Mouse (Mus musculus) frontal cortex, postnatal 10 days (tissue): ENCODE measurements around the gene Gga1.
A peak's percentile ranks its signal among the peaks of the same experiment; 100 is the strongest.

Experiments used
- DNase-seq, 2 experiments: peaks; one replicate each; pipeline ENCODE4 v3.0.0; 2022; ENCODE audit warnings: low spot score in 2 of 2, mixed read lengths in 1 of 2

Gene Gga1

DNA sequence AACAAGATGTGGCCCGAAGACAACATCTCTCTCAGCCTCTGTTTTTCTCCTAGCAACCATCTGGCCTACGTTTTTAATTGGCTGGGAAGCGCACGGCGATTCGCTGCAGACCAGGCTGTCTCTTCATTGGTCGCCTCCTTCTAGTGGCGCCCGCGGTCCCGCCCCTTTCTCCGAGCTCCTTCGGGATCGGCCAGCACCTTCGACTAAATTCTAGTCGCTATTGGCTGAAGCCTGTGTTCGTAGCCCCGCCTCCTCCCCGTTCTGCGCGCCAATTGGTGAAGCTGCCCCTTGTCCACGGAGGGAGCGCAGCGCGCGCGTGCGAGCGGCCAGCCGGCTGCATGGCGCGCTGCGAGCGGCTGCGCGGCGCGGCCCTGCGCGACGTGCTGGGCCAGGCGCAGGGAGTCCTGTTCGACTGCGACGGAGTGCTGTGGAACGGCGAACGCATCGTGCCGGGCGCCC lies 36.7 kb downstream of the Gga1 start, which contains the start of gene Pdxp:
Gene Pdxp (plus strand): TSS at position 288 of the 459 bp plus-strand sequence.
- peak; percentile 98 for DNase-seq

DNA sequence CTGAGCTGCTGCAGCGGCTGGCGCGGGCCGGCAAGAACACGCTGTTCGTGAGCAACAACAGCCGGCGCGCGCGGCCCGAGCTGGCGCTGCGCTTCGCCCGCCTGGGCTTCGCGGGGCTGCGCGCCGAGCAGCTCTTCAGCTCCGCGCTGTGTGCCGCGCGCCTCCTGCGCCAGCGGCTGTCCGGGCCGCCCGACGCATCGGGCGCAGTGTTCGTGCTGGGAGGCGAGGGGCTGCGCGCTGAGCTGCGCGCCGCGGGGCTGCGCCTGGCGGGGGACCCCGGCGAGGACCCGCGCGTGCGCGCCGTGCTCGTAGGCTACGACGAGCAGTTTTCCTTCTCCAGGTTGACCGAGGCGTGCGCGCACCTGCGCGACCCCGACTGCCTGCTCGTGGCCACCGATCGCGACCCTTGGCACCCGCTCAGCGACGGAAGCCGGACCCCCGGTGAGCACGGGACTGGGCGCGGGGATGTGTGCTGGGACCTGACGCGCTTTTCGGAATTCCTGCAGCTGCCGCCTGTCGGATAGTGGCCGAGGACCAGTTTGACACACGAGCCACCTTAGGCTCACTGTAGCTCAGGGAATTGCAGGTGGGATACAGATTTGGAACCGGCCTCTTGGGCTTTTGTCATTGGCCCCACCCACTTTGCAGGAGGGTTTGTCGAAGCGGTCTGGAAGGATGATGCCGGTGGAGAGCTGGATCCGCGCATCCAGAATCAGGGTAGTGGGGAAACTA lies 37.3 kb downstream of the Gga1 start:
- peak in 1 of 2 experiments; percentile 69 for DNase-seq

DNA sequence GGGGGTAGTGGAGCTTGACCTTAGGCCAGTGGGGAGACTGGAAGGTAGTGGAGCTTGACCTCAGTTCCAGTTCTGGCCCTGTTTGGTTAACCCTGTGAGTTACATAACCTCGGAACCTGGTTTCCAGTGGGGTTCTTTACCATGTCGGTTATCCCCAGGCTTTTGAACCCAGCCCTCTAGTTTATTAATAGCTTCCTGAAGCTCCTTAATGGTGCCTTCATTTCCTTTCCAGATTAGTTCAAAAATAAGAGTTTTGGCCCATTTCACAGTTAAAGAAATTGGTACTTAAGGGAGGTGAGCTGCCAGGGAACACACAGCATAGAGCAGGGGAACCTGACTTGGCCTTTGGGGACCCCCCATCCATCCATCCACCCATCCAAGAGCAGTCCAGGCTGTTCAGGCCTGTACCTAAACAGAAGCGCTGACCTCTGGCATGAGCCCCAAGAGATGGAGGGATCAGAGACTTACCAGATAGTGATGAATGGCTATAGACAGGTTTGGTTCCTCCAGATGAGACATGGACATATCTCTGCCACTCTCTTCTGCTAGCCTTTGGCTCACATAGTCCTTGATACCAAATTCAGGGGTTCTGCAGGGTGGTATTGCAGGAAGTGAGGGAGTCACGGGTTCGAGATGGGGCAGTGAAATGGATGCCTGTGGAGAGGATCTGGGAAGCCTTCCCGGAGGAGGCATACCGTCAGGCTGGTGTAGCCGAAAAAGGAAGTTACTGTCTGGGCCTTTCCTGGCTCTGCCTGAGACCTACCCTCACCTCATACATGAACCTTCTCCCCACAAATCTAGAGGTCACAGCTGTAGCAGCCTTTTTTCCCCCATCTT lies 38.1 kb downstream of the Gga1 start:
- DNase-seq = no peak

DNA sequence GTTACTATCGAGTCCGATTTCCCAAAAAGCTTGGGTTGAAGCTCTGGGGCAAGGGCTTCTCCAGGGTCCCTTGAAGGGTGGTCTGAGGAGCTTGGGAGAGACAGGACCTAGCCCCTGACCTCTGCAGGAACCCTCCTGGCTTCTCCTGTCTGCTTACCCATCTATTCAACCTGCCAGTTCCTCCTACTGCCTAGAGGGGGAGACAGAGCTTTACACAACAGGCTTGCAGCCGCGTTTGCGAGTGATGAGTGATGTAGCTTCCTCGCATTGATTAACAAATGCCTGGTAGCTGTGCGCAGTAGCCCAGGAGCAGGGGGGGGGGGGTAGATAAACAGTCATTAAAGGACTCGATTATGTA lies 38.6 kb downstream of the Gga1 start:
- peak; percentile 69 to 70 for DNase-seq

DNA sequence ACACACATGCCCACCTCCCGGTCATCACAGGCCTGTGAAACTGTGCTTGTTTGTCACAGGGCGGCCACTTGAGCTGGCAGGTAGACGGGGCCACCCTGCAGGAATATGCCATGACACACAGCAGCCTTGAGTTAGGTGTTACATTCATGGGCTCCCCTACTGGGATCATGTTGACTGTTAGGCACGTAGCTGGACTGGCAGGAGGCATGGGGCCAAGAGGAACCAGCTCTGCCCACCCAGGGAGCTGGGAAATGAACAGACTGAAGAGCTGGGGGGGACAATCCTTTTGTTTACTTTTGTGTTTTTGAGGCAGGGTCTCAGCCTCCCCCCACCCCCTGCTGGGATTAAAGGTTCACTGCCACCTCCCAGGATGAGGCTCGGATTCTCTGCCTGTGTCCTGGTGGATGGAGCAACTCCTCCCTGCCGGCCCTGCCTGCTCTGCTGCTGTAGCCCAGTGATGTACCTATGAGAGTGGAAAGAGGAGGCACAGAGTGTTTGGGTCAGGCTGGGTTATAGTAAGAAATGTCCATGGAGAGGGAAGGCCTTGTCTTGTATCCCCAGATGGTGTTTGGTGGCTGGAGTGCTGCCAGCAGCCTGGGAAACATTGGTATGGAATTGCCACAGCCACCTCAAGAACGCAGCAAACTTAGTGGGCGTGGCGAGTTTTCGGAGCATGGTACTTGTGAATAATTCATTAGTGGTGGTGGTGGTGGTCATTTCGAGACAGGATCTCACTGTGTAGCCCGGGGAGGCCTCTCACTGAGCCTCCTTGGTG lies 39.2 kb downstream of the Gga1 start:
- DNase-seq = no peak

DNA sequence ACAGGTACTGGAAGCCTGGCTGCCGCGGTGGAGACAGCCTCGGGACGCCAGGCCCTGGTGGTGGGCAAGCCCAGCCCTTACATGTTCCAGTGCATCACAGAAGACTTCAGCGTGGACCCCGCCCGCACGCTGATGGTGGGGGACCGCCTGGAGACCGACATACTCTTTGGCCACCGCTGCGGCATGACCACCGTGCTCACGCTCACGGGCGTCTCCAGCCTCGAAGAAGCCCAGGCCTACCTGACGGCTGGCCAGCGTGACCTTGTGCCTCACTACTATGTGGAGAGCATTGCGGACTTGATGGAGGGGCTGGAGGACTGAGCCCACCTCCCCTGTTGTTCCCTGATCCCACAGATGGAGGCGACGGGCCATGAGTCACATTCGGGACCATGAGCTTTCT lies 41.1 kb downstream of the Gga1 start:
- DNase-seq = no peak

DNA sequence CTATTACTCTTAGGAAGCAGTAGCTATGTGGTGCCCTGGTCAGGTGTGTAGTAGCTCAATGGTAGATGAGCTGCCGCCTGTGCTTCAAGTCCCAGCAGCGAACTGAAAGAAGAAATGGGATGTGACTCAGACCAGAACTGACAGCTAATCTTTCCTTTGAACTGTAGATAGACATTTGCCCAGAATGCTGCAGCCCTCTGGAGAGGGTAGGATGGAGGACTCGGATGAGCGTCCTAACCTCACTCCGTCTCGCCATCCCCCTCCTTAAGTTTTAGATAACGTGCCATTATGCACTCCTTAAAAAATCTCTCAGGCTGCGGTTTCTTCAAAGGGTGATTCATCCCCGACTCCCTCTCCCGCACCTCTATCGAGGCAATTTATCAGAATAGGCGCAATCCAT lies 42.9 kb downstream of the Gga1 start:
- DNase-seq = no peak

DNA sequence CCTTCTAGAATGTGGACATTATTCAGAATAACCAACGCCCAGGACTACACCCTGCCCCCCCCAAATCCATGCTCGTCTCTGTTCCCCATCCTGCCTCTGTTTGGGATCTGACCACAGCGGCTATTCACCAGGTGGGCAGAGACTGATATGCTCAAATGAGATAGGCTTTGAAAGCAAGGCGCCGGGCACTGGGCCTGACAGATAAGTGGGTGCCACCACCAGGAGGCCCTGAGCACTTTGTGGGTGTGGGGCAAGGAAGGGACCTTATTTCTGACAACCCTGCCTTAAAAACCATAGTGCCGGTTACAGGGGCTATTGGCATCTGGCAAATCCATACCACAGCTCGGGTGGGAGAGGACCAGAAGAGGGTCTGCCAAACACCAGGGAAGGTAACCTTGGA lies 45.7 kb downstream of the Gga1 start:
- DNase-seq = no peak

DNA sequence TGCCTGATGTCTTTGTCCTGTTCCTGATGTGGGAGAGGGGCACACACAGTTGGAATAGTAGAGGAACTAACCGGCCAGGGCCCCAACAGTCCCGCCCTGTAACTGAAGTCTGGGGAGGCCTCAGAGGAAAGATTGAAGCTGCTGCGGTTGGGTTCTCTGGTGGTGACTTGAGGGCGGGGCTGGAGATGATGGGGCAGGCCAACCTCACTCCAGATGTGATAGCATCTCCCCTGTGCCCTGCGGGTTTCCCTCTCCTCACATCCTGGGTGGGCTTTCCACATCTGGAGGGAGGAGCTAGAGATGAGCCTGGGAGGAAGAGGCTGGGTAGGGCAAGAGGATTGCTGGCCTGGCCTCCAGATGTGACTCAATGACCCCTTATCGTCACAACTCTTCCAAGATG lies 46.6 kb downstream of the Gga1 start:
- DNase-seq = no peak

DNA sequence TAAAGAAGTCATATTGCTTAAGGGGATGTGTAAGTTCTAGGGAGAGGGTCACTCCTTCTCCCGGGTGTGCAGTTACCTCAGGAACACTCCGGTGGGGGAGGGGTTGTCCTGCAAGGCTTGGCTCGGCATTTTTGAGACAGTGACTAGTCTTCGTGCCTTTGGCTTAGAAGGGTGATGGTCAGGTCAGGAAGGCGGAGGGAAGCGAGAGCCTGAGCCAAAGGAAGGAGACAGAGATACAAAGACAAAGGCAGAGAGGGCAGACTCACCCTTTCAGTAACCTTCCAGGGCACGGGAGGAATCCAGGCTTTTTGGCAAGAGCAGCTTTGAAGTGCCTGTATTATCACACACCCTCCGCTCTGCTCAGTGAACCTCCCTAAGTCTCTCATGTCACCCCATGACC lies 48.1 kb downstream of the Gga1 start:
- DNase-seq = no peak

DNA sequence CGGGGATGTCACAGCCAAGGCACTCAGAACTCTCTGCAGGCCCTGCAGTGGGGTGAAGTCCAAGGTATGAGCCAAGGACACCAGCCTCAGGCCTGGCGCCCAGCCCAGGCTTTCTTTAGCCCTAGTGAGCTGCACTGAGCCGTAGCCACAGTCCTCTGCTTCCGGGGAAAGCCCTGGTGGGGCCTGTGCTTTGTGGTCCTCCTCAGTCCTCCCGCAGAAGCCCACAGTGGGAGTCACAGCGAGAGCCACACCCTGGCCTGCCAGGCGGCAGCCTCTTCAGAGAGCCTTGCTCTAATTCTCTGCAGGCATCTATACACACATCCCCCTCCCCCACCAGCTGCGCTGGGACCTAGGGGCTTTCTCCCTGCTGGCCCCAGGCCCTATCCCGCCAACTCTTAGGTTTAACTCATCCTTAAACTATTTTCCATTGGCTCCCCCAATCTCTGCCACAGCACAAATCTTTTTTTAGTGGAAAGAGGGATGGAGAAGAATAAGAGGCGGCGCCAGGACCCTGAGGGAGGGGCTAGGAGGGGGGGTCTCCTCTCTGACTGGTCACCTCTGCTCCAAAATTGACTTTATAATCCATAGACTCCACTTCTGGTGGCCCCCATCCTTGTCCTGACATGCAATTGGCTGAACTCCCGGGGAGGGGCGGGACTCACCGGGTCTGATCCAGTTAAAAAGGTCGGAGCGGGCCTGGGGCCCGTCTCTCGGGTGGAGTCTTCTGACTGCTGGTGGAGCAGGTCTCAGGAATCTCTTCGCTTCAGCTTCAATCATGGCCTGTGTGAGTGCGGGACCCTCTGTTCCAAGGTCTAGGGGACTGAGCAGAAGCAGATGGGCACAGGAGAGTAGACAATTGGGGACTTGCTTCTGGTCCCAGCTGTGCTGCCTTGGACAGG lies 49.3 kb downstream of the Gga1 start, which contains the start of gene Lgals1:
Gene Lgals1 (plus strand): TSS at position 705 of the 899 bp plus-strand sequence.
- peak; percentile 63 to 64 for DNase-seq

DNA sequence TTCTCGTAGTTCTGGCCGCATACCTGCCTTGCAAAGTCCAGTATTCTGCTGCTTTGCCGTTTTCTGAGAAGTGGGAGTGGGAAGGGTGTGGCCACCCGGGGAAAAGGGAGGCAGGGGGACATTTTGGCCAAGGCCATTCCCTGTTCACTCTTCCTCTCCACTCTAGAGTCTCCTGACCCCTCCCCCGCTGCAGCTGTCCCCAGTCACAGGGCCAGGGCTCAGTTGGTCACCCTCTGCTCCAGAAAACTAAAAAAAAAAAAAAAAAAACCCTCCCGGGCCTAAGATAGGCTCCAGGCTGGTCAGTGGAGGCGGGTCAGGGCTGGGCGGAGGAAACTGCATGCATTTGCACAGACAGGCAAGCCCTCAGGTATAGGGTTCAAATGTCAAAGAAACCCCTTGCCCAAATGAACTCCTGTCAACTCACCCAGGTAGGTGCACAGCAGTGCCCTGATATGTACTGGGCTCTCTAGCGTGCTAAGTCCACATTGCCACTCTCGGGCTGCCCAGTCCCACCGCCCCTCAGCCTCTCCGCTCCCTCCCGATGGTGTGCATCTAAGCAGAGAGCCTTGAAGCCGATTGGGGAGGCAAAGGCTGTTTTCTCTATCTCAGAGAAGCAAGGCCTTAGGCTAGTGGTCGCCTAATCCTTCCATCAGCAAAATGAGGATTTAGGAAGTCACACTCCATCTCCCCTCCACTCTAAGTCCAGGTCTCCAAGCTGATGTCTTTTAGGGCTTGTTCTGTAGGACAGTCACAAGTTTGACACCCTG lies 50.2 kb downstream of the Gga1 start:
- DNase-seq = no peak

DNA sequence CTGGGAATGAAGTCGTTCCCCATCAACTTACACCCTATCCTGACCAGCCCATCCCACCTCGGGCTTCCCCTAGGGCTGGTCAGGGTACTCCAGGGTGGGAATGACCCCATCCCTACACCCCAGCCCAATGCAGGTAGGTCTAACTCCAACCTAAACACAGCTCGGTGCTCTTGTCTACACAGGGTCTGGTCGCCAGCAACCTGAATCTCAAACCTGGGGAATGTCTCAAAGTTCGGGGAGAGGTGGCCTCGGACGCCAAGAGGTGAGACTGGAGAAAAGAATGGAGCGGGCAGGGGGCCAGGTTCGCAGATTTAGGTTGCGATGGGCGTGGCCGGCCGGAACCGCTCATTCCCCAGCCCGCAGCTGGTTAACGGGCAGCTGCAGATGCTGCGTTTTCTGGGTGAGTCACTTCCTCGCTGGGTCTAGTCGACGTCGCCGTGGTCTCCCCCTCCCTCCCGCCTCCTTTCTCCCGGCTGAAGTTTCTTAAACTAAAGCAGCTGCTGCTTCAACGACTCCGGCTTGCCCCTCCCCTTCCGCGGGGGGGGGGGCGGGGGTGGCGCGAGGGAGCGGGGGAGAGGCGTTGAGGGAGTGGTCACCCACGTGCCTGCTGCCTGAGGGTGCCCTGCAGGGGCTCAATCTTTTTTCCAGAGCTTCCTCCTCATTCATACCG lies 50.9 kb downstream of the Gga1 start:
- peak; percentile 47 to 63 for DNase-seq

DNA sequence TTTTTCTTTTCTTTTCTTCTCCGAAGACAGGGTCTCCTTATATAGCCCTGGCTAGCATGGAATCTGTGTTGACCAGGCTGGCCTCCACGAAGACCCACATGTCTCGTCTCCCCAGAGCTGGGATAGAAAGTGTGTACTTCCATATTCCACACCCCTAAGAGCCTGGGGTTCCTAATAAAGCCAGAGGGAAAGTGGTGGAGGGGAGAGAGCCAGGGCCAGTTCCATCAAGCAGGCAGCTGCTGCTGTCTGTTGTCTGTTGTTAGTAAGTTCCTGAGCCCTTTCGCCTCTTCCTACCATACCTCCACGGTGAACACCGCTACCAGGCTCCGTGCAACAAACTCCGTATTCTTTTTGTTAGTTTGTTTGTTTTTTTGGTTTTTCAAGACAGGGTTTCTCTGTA lies 51.5 kb downstream of the Gga1 start:
- DNase-seq = no peak

DNA sequence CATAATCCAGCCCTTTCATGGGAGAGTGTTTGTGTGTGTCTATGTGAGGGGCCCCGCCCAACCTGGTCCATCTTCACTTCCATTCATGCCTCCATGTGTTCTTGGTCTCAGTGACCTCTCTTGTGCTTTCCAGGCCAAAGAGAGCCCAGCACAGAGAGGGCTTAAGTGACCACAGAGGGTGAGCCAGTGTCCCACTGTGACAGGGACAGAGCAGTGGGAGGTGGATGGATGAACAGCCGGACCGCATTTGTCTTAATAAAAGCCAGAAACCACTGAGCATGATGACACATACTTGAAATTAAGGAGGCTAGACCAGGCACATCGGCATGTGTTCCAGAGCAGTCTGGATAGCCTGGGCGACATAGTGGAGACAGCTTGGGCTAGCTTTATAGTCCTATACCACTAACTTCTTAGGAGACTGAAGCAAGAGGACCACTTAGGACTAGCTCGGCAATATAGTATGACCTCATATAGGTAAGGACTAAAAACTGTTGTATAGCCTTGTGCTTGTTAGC lies 53.3 kb downstream of the Gga1 start:
- DNase-seq = no peak

DNA sequence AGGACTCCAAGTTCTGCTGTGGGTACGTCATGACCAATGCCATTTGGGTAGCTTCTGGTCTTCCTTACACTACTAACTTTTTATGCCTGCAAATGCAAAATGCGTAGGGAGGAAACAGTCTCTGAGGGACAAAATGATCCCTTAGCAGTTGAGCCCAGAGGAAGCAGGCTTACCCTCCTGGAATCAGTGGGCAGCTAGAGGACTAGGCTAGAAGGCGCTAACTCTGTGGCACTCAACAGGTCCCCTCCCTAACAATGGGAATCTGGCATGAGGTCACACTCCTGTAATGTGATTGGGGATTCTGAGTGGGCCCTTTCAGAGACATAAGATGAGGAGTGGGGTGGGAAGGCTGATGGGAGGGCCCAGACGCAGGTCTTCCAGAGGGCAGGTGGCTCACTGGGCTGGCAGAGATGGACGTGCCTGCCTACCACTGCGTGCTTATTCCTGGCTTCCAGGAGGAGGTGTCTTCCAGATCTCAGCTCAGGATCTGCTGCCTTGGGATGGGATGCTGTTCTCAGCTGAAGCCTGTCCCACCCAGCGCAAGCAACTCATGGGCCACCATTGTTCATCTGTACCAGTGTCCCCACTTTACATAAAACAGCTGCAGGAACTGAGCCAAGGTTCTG lies 53.9 kb downstream of the Gga1 start:
- DNase-seq = no peak

DNA sequence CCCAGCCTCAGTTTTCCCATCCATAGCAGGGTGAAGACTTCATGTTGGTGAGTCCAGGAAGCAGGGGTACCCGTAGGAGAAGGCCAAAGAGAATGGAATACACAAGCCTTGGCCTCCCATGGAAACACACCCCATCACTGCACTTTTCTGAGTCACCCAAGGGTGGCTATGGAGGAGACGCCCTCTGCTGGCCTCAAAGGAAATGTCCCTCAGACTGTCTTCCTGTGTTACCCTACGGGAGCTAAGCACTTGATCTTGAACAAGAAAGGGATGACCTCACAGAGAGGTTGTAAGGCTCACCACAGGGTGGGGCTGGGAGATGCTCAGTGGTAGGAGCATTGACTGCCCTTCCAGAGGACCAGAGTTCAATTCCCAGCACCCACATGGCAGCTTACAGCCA lies 54.6 kb downstream of the Gga1 start:
- no peak for DNase-seq

DNA sequence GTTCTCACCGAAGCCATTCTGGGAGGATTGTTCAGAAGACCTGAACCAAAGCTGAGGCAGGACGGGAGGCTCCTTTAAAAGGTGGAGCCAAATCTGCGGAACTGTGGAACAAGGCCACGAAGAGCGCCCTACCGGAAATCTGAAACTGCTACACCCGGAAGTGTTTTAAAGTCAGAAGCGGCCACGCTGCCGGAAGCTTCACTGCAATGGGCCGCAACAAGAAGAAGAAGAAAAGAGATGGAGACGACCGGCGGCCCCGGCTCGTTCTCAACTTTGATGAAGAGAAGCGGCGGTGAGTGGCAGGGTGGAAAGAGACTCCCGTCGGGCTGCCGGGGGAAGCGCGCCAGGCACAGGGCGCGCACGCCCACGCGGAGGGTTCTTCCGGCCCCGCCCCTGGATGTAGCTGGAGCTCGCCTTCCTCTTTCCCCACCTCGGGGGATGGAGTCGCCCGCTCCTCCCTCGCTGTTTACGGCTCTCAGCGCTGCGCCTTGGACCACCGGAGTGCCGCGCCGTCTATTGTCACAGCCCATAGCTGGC lies 57.9 kb downstream of the Gga1 start, which contains the start of gene Nol12:
Gene Nol12 (plus strand): TSS at position 150 of the 537 bp plus-strand sequence.
- DNase-seq = peak; percentile 74 to 84

DNA sequence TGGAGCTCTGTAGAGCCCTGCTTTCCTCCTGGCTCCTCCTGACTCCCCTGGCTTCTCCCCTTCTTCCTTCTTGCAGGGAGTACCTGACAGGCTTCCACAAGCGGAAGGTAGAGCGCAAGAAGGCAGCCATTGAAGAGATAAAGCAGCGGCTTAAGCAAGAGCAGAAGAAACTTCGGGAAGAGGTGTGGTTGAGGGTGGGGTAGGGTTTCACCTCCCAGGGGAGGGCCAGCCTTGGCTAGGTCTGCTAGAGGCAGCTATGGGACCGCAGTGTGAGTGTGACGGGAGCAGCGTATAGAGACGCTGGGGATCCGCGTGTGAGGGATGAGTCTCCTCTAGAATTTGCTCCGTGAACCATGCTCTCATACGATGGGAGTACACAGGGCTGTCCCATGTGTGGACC lies 59.4 kb downstream of the Gga1 start:
- no peak for DNase-seq
